Mouse (Mus musculus) lung, adult 2 months (tissue): ENCODE results near the gene Cog5. TPM values are rescaled to one million over a fixed set of nuclear protein-coding genes. Genes with fewer than 3 reads are reported as not detected.

ENCODE experiments used
- DNase-seq: peaks from one replicate; pipeline ENCODE4 v3.0.0; 2022
- H3K4me1 ChIP-seq: fragments of 200-500 bp; 2 replicates; pipeline ENCODE4 v1.6.1; 2011; ENCODE audit warnings: low read length; ENCODE audit not compliant: control insufficient read depth, insufficient read depth
- H3K4me3 ChIP-seq: fragments of 200-500 bp; replicated peaks from 2 replicates; pipeline ENCODE3; 2011; ENCODE audit warnings: low read depth, mild to moderate bottlenecking, control low read depth, low read length; ENCODE audit errors: extremely low read depth
- CTCF ChIP-seq: fragments of 200-500 bp; IDR thresholded peaks from 2 replicates; pipeline ENCODE4 v1.5.1; 2011; ENCODE audit warnings: mild to moderate bottlenecking, low read length, control low read depth; ENCODE audit not compliant: insufficient read depth
- POLR2A ChIP-seq: fragments of 200-500 bp; IDR thresholded peaks from 2 replicates; pipeline ENCODE4 v1.6.1; 2011; ENCODE audit warnings: low read depth, mild to moderate bottlenecking, control low read depth, low read length, borderline replicate concordance; ENCODE audit errors: extremely low read depth
- WGBS: fragments of 180-500 bp; shearing (Covaris S2); methylation state at CpG from one replicate; pipeline ENCODE4 v1.1.7; 2018; 5-methylcytosine and 5-hydroxymethylcytosine counted together
- polyA plus RNA-seq: library from polyadenylated mRNA; depleted of rRNA; stranded (reverse); fragments of >200 nt; gene quantifications from 2 replicates; pipeline ENCODE4 v1.2.3, GENCODE M21; 2012

Cog5 gene
- polyA plus RNA-seq, 1 experiment, result 19.6 TPM

GRCm38 (mm10) chr12:31916691-31917090, 262.0 kb downstream of the Cog5 start:
- DNase-seq, result no peak
- Histone ChIP-seq H3K4me1 (peaks cover 4% of the 10 kb centered on the region; the same call in 1 of the 2 replicates), H3K4me3 (no peak overlapping the region)
- WGBS, result 92% methylated on average over 5 of the region's 5 CpGs
- no peak for TF ChIP-seq POLR2A
- TF ChIP-seq CTCF, result no peak

- Histone ChIP-seq H3K4me3 (no peak overlapping the region), H3K4me1 (peaks cover 4% of the 10 kb centered on the region; the same call in 1 of the 2 replicates)
- WGBS, result 54% methylated on average over 5 of the region's 5 CpGs
- TF ChIP-seq CTCF, result no peak
- no peak for TF ChIP-seq POLR2A
- no peak for DNase-seq
Measured at GRCm38 (mm10) chr12:31917245-31917644, 262.6 kb downstream of the Cog5 start.

GRCm38 (mm10) chr12:31920464-31921405, 266.1 kb downstream of the Cog5 start:
- DNase-seq, result no peak
- Histone ChIP-seq H3K4me1 (no peaks in the 10 kb centered on the region), H3K4me3 (no peak overlapping the region)
- 82% methylated on average over 18 of the region's 18 CpGs for WGBS
- TF ChIP-seq CTCF, result no peak
- no peak for TF ChIP-seq POLR2A

- no peak for DNase-seq
- WGBS, result 77% methylated on average over 3 of the region's 3 CpGs
- Histone ChIP-seq H3K4me3 (no peak overlapping the region), H3K4me1 (no peaks in the 10 kb centered on the region)
- TF ChIP-seq POLR2A (no peak), CTCF (no peak)
Measured at GRCm38 (mm10) chr12:31924135-31924534, 269.5 kb downstream of the Cog5 start.

GRCm38 (mm10) chr12:31925343-31925742, 270.7 kb downstream of the Cog5 start:
- 88% methylated on average over 6 of the region's 6 CpGs for WGBS
- no peak for TF ChIP-seq POLR2A
- no peak for TF ChIP-seq CTCF

GRCm38 (mm10) chr12:31926661-31927061, 272.0 kb downstream of the Cog5 start:
- 52% methylated on average over 4 of the region's 4 CpGs for WGBS
- TF ChIP-seq POLR2A (no peak), CTCF (peak; percentile 71)

More at GRCm38 (mm10) chr12:31925343-31925742, 270.7 kb downstream of the Cog5 start:
- Histone ChIP-seq H3K4me1 (no peaks in the 10 kb centered on the region), H3K4me3 (no peak overlapping the region)
- no peak for DNase-seq

GRCm38 (mm10) chr12:31928498-31928897, 273.8 kb downstream of the Cog5 start:
- DNase-seq, result no peak
- no peak overlapping the region for H3K4me3 ChIP-seq
- H3K4me1 ChIP-seq, result no peaks in the 10 kb centered on the region
- 42% methylated on average over 3 of the region's 3 CpGs for WGBS
- no peak for TF ChIP-seq POLR2A
- no peak for TF ChIP-seq CTCF

More at GRCm38 (mm10) chr12:31926661-31927061, 272.0 kb downstream of the Cog5 start:
- DNase-seq, result peak; percentile 58
- H3K4me3 ChIP-seq, result no peak overlapping the region
- H3K4me1 ChIP-seq, result no peaks in the 10 kb centered on the region

GRCm38 (mm10) chr12:31931818-31932217, 277.1 kb downstream of the Cog5 start:
- no peak for TF ChIP-seq CTCF
- TF ChIP-seq POLR2A, result no peak
- WGBS, result 98% methylated on average over 3 of the region's 3 CpGs
- H3K4me3 ChIP-seq, result no peak overlapping the region

GRCm38 (mm10) chr12:31936657-31937300, 282.1 kb downstream of the Cog5 start:
- TF ChIP-seq CTCF (no peak), POLR2A (no peak)
- 65% methylated on average over 6 of the region's 6 CpGs for WGBS
- DNase-seq, result no peak
- Histone ChIP-seq H3K4me1 (no peaks in the 10 kb centered on the region), H3K4me3 (no peak overlapping the region)

More at GRCm38 (mm10) chr12:31931818-31932217, 277.1 kb downstream of the Cog5 start:
- DNase-seq, result no peak
- H3K4me1 ChIP-seq, result no peaks in the 10 kb centered on the region

- TF ChIP-seq CTCF (no peak), POLR2A (no peak)
- DNase-seq, result no peak
- 85% methylated on average over 3 of the region's 3 CpGs for WGBS
- Histone ChIP-seq H3K4me3 (no peak overlapping the region), H3K4me1 (no peaks in the 10 kb centered on the region)
Measured at GRCm38 (mm10) chr12:31937613-31938012, 282.9 kb downstream of the Cog5 start.
